Mouse (Mus musculus) heart, adult 2 months (tissue): ENCODE measurements around the gene Thap11. TPM values are rescaled to one million over a fixed set of nuclear protein-coding genes. Genes with fewer than 3 reads are reported as not detected.
"Not testable (repeated sequence)": the region's sequence is repeated elsewhere in the genome, so short reads cannot be mapped to it uniquely, and the experiment has no call there.

ENCODE experiments used
- DNase-seq, 2 experiments: peaks; one replicate each; pipeline ENCODE4 v3.0.0; 2021
- H3K27ac ChIP-seq: fragments of 200-600 bp; 2 replicates; pipeline ENCODE4 v1.8.1; 2022
- H3K27me3 ChIP-seq: fragments of 200-500 bp; 2 replicates; pipeline ENCODE4 v1.6.1; 2012; ENCODE audit warnings: mild to moderate bottlenecking, low read length, inconsistent platforms, mixed read lengths; ENCODE audit not compliant: control insufficient read depth, insufficient read depth
- H3K36me3 ChIP-seq: fragments of 200-500 bp; 2 replicates; pipeline ENCODE4 v1.6.1; 2012; ENCODE audit warnings: low read length, inconsistent platforms; ENCODE audit not compliant: control insufficient read depth, insufficient read depth
- H3K4me1 ChIP-seq: fragments of 200-500 bp; 2 replicates; pipeline ENCODE4 v1.6.1; 2011; ENCODE audit warnings: low read length; ENCODE audit not compliant: control insufficient read depth, insufficient read depth
- H3K4me3 ChIP-seq: fragments of 200-600 bp; 2 replicates; pipeline ENCODE4 v1.8.1; 2022
- H3K79me2 ChIP-seq: fragments of 200-500 bp; replicated peaks from 2 replicates; pipeline ENCODE4 v1.6.1; 2012; ENCODE audit warnings: mild to moderate bottlenecking, inconsistent platforms, low read length, moderate library complexity, mixed read lengths; ENCODE audit not compliant: control insufficient read depth, insufficient read depth
- H3K9ac ChIP-seq: fragments of 200-500 bp; 2 replicates; pipeline ENCODE4 v1.6.1; 2012; ENCODE audit warnings: low read depth, mild to moderate bottlenecking, control low read depth, inconsistent platforms, low read length, mixed read lengths
- CTCF ChIP-seq: fragments of 200-600 bp; IDR thresholded peaks from 2 replicates; pipeline ENCODE4 v1.8.1; 2022; ENCODE audit warnings: antibody characterized with exemption, mild to moderate bottlenecking, moderate library complexity
- EP300 ChIP-seq: fragments of 200-500 bp; IDR thresholded peaks from 2 replicates; pipeline ENCODE4 v1.6.1; 2011; ENCODE audit warnings: low read depth, low read length, control low read depth; ENCODE audit not compliant: insufficient read depth
- POLR2A ChIP-seq: fragments of 200-500 bp; IDR thresholded peaks from 2 replicates; pipeline ENCODE4 v1.6.1; 2011; ENCODE audit warnings: mild to moderate bottlenecking, low read depth, low read length, control low read depth; ENCODE audit not compliant: insufficient read depth
- WGBS: fragments of 180-500 bp; shearing (Covaris S2); methylation state at CpG from one replicate; pipeline ENCODE4 v1.1.7; 2018; 5-methylcytosine and 5-hydroxymethylcytosine counted together
- intact Hi-C: fragments of 180-260 bp; cut with DNase I; formaldehyde crosslinking; loops from one replicate; pipeline ENCODE4 v1.15.1; 2025
- polyA plus RNA-seq: library from polyadenylated mRNA; depleted of rRNA; stranded (reverse); fragments of >200 nt; gene quantifications from 2 replicates; pipeline ENCODE4 v1.2.3, GENCODE M21; 2012
- total RNA-seq, 2 experiments: library from RNA; stranded (reverse); gene quantifications; 2 replicates each; pipeline ENCODE4 v1.2.3; 2021

Thap11 gene
- total and polyA plus RNA-seq, 3 experiments: 26.8 to 33.0 (median 30.1) TPM

DNA sequence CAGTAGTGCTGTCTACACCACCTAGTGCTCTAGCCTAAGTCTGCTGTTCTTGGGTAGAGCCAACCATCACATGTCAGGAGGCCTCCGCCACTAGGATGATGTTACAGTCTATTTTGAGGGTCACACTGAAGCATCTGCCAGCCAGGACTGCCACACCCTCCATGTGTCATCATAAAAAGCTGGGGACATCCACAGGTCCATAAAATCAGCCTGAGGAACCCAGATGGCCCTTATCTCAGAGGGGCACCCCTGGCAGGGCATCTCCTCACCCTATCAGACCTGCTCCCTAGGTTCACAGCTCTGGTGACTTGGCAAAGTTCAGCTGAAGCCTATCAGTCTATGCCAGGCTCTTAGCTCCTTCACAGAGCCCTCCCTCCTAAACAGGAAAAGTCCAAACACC lies 34.0 kb upstream of the Thap11 start:
- TF ChIP-seq CTCF: no peak
- TF ChIP-seq POLR2A: no peak
- TF ChIP-seq EP300: 0 out of 2 replicates have a peak, but pooled peaks have one; percentile 46
- peak overlapping the region; percentile 69 for H3K27ac ChIP-seq
- no peaks in the 10 kb centered on the region for H3K27me3 ChIP-seq
- intact Hi-C loops: no loop called here
- peaks cover 8% of the 10 kb centered on the region; the same call in 1 of the 2 replicates for H3K36me3 ChIP-seq
- peaks cover 6% of the 10 kb centered on the region for H3K79me2 ChIP-seq
- H3K9ac ChIP-seq: no peak overlapping the region
- DNase-seq: peak in 1 of 2 experiments; percentile 65
- WGBS: 69% methylated on average over 1 of the region's 1 CpGs
- H3K4me3 ChIP-seq: no peak overlapping the region
- H3K4me1 ChIP-seq: peaks cover 9% of the 10 kb centered on the region

DNA sequence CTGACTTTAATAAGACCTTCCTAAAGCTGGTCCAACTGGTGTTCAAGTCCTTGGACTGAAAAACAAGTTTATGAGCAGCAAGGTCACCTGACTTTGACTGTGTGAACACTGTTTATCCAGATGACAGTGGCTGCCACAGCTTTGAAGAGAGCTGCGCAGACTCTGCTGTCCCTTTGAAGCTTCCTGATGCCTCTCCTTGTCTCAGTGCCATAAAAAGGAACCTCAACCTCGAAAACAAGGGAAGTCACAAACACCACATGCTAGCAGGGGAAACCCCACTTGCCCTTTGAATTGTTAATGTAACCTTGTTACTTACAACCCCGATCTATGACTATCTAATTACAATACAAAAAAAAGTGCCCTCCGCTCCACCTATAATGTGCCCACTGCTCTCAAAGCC lies 29.4 kb upstream of the Thap11 start:
- Histone ChIP-seq H3K9ac (no peak overlapping the region), H3K27ac (no peak overlapping the region), H3K27me3 (no peaks in the 10 kb centered on the region), H3K4me3 (no peak overlapping the region), H3K36me3 (peaks cover 8% of the 10 kb centered on the region; the same call in 1 of the 2 replicates), H3K4me1 (peaks cover 8% of the 10 kb centered on the region), H3K79me2 (peaks cover 4% of the 10 kb centered on the region)
- no peak for DNase-seq
- WGBS: 47% methylated on average over 4 of the region's 4 CpGs
- TF ChIP-seq EP300 (no peak), POLR2A (no peak), CTCF (no peak)
- intact Hi-C loops: loop anchor here (5.0 kb wide), 1 partner anchor 68 kb away; the partner anchor contains the start of gene Gfod2

DNA sequence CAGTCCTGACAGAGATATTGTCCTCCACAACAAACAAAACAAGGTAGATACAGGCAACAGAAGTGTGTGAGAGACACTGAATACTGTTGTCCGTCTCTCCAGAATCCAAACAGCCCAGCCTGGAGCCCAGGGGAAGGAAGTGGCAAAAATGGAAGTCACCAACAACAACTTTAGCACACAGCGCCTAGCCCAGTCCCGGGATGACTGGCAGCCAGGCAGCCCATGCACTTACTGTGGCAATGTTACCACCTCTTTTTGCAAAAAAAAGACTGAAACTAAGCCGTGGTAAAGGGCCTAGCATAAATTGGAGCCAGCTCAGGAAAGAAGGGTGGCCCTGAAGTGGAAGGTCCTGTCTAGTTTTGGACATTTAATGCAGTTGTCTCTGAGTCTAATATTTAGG lies 28.6 kb upstream of the Thap11 start:
- intact Hi-C loops: loop anchor here (2.0 to 5.0 kb wide), 3 partner anchors 26 to 112 kb away; partner anchors contain the start of genes Cenpt and Gfod2
- H3K27me3 ChIP-seq: no peaks in the 10 kb centered on the region
- peak overlapping the region; percentile 88 for H3K4me3 ChIP-seq
- DNase-seq: no peak
- WGBS: under 1% methylated on average over 4 of the region's 4 CpGs
- H3K79me2 ChIP-seq: peaks cover 3% of the 10 kb centered on the region
- H3K4me1 ChIP-seq: peaks cover 4% of the 10 kb centered on the region
- peak overlapping the region; percentile 80 for H3K9ac ChIP-seq
- H3K27ac ChIP-seq: peak overlapping the region; percentile 83
- peaks cover 8% of the 10 kb centered on the region; the same call in 1 of the 2 replicates for H3K36me3 ChIP-seq
- TF ChIP-seq CTCF (no peak), EP300 (no peak), POLR2A (no peak)

DNA sequence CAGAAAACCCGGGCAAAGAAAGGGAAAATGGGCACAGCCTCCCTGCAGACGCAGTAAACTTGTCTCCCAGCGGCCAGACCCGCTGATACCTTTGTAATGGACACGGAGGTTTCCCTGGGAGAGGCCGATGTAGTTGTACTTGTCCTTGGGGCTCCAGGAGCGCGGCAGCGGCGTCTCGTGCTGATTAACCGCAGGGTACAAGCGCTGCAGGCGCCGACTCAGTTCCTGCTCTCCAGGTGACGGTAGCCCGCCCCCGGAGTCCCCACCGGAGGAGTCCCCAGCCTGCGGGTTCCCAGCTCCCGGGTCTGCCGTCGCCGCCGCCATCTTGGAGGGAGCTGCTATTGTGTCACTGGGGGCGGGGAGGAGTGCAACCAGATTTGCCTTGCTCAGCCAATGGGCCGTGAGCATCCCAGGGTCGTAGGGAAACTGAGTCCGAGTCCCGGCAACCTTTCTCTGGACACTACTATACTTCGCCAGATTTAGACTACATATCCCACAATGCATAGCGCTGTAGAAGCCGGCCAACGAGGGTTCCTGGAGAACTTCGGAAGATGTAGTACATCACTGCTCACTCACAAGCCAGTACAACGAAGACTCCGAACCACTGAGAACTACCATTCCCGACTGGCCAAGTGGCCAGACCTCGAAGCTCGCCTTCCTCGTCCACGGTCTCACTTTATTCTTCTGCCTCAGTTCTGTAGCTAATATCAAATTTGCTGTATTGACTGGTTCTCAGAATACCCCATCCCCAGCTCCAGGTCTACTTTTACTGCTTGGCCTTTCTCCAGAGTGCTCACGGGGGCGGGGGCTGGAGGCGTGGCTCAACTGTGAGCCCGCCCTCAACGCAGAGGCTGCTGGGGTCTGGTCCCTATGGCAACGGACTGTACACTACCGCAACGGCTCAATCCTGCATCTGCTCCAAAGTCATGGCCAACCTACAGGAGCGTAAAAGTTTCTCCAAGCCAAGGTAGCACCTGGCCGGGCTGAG lies 27.8 kb upstream of the Thap11 start, which contains the start of the genes Ranbp10 and Tsnaxip1:
Gene Ranbp10, minus strand, starts transcription at position 490 of the 988 bp plus-strand sequence.
Gene Tsnaxip1, plus strand, starts transcription at position 871 of the 988 bp plus-strand sequence.
- intact Hi-C loops: loop anchor here (2.0 to 5.0 kb wide), 3 partner anchors 26 to 112 kb away; partner anchors contain the start of genes Cenpt and Gfod2
- H3K36me3 ChIP-seq: peaks cover 8% of the 10 kb centered on the region; the same call in 1 of the 2 replicates
- H3K9ac ChIP-seq: peak within 1 kb of the TSS; percentile 80
- TF ChIP-seq POLR2A (peak; percentile 87), CTCF (no peak), EP300 (0 out of 2 replicates have a peak, but pooled peaks have one; percentile 40)
- peaks cover 4% of the 10 kb centered on the region for H3K4me1 ChIP-seq
- WGBS: 1% methylated on average over 52 of the region's 52 CpGs
- peaks cover 1% of the 10 kb centered on the region for H3K79me2 ChIP-seq
- peak within 1 kb of the TSS; percentile 88 for H3K4me3 ChIP-seq
- H3K27me3 ChIP-seq: no peaks in the 10 kb centered on the region
- H3K27ac ChIP-seq: peak within 1 kb of the TSS; percentile 83
- DNase-seq: peak; percentile 93 to 98

- H3K27me3 ChIP-seq, H3K27ac ChIP-seq, intact Hi-C loops, H3K9ac ChIP-seq, H3K4me1 ChIP-seq, H3K4me3 ChIP-seq, DNase-seq, H3K36me3 ChIP-seq, H3K79me2 ChIP-seq: not testable (repeated sequence)
- 72% methylated on average over 2 of the region's 2 CpGs for WGBS
These were observed 21.2 kb upstream of the Thap11 start for GRCm38 (mm10) chr8:105833740-105834139.
